Mouse (Mus musculus) B cell, adult 62 days (primary cell): Measurements from ENCODE around the gene Rnf115. TPM values are rescaled to one million over a fixed set of nuclear protein-coding genes. Genes with fewer than 3 reads are reported as not detected.

Experiments used
- total RNA-seq: library from RNA; stranded (reverse); gene quantifications from 4 replicates; pipeline ENCODE4 v1.2.4, GENCODE M21; 2023

Gene Rnf115
- 49.3 to 55.1 TPM (median 52.3 TPM) in 4 replicates for total RNA-seq

DNA sequence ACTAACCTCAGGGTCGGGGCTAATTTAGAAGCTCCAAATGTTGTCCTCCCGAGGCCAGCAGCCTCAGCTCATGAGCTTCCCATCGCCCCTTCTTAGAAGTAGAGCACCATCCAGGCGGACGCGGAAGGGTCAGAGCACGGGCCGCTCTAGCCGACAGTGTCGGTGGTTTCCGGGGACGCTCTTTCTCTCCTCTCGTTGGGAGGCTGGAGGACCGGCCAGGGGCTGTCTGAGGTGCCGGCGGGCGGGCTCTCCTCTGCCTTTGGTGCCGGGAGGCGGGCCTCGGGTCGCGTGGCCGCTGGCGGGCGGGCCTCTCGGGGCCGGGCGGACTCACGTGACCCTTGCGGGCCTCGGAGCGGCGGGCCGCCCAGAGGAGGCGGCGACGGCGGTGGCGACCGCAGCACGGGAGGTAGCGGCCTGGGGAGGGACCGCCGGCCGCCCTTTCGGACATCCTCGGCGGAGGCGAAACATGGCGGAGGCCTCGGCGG, at the start of gene Rnf115, which contains the start of gene Polr3c:
Gene Rnf115, plus strand, starts transcription at position 322 of the 485 bp plus-strand sequence.
Gene Polr3c, minus strand, starts transcription at position 286 of the 485 bp plus-strand sequence.

DNA sequence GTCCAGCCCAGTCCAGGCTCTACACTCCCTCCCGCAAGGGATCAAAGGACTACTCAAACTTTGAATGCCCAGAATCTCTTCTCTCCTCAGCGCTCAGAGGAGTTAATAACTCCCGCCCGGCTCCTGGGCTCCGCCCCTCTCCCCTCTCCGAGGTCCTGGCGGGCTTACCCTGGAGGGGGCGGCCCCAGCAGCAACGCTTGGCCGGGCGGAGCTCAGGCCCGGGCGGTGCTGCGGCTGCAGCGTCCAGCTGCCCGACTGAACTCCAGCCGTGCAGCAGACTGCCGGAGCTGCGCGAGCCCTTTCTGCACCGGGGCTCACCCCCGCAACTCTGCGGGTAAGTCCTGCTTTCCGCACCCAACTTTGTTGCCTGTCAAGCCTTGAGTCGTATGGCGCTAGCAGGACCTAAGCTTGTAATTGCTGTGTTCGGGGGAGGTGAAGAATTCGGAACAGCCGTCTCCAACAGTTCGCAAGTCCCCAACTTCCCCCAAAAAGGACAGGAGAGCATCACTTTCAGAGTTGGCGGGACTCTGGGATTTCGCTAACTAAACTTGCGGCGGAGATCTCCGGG, 31.2 kb upstream of the Rnf115 start, which contains the start of gene Pias3:
Gene Pias3, plus strand, starts transcription at position 187 of the 568 bp plus-strand sequence.

DNA sequence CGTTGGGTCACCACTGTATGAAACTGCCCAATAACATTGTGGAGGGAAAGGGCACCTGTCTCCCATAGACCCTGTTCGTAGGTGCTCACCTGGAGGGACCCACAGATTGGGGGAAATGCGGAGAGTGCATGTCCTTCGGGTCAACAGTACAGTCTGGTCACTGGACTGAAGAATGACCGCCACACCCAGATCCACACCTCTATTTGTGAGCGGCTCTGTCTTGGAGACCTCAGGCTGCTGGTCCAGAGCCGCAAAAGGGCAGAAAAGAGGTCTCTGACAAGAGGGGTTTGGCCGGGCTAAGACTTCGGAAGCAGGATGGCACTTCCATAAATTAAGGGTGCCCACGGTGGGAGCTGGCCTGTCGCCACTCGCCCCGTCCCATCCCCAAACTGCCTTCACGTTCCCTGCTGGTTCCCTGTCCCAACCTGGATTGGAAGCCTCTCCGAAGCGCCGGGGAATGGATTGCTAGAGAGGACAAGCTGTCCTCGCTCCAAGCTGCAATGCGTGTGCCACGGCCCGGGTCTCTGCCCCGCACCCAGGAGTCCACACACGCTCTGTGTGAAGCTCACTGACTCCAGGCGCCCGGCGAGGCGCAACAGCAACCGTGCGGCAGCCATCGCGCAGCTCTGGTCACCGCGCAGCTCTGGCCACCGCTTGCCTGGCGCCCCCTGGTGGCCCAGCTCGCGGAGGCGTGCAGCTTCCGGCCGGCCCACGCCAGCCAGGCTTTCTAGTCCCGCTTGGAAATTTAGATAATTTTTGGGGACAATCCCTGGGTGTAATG, 19.4 kb upstream of the Rnf115 start, which contains the start of gene Nudt17:
Gene Nudt17, minus strand, starts transcription at position 660 of the 781 bp plus-strand sequence.

DNA sequence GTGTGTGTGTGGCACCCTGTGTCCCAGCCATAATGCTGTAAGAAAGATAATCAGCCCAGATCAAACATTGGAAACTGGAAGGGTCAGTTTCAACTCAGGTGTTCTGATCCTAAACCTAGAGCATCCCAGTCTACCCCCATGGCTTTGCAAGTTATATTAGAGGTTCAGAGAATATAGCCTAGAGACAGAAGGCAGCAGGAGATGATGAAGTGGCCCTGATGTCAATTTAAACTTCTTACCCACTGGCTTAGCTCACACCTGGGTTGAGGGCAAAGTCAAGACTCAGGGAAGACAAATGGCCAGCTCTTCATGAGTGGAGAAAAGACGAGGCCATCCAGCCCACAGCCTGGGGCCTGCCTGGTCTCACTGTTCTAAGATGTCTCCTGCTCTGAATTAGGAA, 101.5 kb downstream of the Rnf115 start, which contains the start of the genes Pdzk1 and Cd160:
Gene Pdzk1, plus strand, starts transcription at position 301 of the 400 bp plus-strand sequence.
Gene Cd160, minus strand, starts transcription at position 368 of the 400 bp plus-strand sequence.

Other genes with a start within 250 kb of the Rnf115 start
- gene Hfe2, start 202.5 kb upstream of the Rnf115 start, total RNA-seq = not detected in 4 replicates
- gene Txnip, start 169.7 kb upstream of the Rnf115 start, total RNA-seq = 675 to 848 TPM (median 779 TPM) in 4 replicates
- gene Gm16253, start 150.7 kb upstream of the Rnf115 start, total RNA-seq = not detected in 4 replicates
- gene Polr3gl, start 133.5 kb upstream of the Rnf115 start, total RNA-seq = 26.1 to 38.5 TPM (median 30.1 TPM) in 4 replicates
- gene Ankrd34a, start 131.0 kb upstream of the Rnf115 start, total RNA-seq = not detected in 4 replicates
- 0.27 to 0.91 TPM (median 0.36 TPM) in 4 replicates for gene Lix1l, start 126.5 kb upstream of the Rnf115 start, total RNA-seq
- 76.7 to 110 TPM (median 95.7 TPM) in 4 replicates for gene Rbm8a, start 97.7 kb upstream of the Rnf115 start, total RNA-seq
- gene Pex11b, start 92.3 kb upstream of the Rnf115 start, total RNA-seq = 19.4 to 26.2 TPM (median 23.9 TPM) in 4 replicates
- 0.16 TPM in 1 of 4 replicates, not detected in the others for gene Gm42957, start 92.2 kb upstream of the Rnf115 start, total RNA-seq
- gene Itga10, start 82.1 kb upstream of the Rnf115 start, total RNA-seq = 1.9 to 3.3 TPM (median 2.8 TPM) in 4 replicates
- 0.91 TPM in 1 of 4 replicates, not detected in the others for gene Ankrd35, start 57.5 kb upstream of the Rnf115 start, total RNA-seq
- gene Pias3, start 31.3 kb upstream of the Rnf115 start, total RNA-seq = 36.6 to 48.0 TPM (median 39.6 TPM) in 4 replicates
- 0.46 to 0.54 TPM (median 0.53 TPM) in 3 of 4 replicates, not detected in the other for gene Nudt17, start 19.1 kb upstream of the Rnf115 start, total RNA-seq
- gene Polr3c, start within 50 bp of the Rnf115 start, total RNA-seq = 47.6 to 55.2 TPM (median 53.7 TPM) in 4 replicates
- gene Pdzk1, start 101.6 kb downstream of the Rnf115 start, total RNA-seq = 0.23 TPM in 1 of 4 replicates, not detected in the others
- 0.85 to 2.0 TPM (median 0.95 TPM) in 4 replicates for gene Cd160, start 101.7 kb downstream of the Rnf115 start, total RNA-seq
- gene Gja5, start 177.0 kb downstream of the Rnf115 start, total RNA-seq = not detected in 4 replicates
- gene Gpr89, start 177.7 kb downstream of the Rnf115 start, total RNA-seq = 14.5 to 18.9 TPM (median 17.4 TPM) in 4 replicates
- gene Gja8, start 198.4 kb downstream of the Rnf115 start, total RNA-seq = not detected in 4 replicates